Mouse (Mus musculus) telencephalon, adult 2 months (tissue): ENCODE data around the gene Srgap3.

ENCODE experiments used
- DNase-seq: peaks from one replicate; pipeline ENCODE4 v3.0.0-alpha.2; 2011; ENCODE audit warnings: low read depth, low spot score

Gene Srgap3

DNA sequence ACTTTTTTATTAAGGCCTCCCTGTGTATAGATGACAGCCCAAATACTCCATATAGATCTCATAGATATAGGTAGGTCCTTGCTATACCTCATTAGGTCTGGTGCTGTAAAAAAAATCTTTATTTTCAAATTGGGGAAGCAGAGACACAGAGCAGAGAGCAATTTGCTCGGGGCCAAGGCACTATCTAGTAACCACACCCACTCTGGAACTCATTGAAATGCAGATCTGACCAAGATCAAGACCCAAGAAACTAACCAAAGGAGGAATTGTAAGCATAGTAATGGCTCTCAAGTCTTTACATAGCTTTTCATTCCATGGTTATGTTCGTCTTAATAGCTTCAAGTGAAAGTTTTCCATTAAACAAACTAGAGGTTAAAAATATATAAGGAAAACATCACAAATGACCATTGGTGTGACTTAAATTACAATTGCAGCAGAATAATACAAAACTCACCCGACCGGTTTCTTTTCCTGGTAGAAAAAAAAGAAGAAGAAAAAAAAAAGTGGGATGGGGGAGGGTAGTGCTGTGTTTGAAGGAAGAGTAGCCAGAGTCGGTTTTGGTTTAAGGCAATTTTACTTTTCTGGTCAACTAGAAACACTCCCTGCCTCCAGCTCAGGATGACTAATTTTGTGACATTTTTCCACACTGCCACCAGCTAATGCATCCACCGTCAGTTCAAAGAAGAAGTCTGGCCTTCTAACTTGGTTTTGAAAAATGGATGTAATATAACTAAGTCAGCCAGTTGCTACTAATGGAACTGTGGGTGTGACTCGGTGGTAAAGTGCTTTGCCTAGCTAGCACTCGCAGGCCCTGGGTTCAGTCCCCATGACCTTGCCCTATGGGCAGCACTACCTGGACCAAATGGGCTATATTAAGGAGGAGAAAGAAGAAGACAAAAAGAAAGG lies 3.4 kb upstream of the Srgap3 start:
- no peak for DNase-seq

DNA sequence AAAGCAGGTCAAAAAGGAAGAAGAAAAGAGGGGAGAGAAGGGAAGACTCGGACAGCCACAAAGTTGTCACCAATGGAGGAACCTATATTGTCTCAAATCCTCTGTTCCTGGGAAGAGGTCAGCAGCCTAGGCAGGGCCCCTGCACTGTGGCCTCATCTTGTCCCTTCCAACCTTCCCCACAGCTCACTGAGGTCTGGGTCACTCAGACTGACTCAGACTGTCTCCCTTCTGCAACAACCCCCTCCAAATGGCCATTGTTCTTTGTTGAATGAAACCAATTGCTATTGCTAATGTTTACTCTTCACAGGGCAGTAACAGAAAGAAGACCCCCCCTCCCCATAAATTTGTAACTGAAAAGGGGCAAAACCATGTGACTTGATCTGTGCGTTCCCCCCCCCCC lies 2.2 kb upstream of the Srgap3 start:
- DNase-seq, result no peak

DNA sequence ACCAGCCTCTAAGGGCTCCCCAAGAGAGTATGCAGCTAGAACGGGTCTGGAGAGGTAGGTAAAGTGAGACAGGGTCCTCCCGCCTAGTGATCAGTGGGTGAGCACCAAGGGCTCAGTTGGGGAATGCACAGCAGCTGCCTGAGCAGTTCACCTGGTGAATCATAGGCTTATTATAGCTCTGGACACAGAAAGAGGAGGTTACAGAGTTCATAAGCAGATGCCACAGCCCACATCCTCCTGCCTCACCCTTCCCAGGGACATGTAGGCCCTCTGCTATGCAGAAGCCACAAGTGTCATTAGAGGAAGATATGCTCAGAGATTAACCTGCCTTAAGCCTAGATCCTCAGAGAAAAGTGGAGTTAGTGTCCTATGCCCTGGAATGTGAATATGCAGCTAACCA lies 1.4 kb upstream of the Srgap3 start:
- no peak for DNase-seq

DNA sequence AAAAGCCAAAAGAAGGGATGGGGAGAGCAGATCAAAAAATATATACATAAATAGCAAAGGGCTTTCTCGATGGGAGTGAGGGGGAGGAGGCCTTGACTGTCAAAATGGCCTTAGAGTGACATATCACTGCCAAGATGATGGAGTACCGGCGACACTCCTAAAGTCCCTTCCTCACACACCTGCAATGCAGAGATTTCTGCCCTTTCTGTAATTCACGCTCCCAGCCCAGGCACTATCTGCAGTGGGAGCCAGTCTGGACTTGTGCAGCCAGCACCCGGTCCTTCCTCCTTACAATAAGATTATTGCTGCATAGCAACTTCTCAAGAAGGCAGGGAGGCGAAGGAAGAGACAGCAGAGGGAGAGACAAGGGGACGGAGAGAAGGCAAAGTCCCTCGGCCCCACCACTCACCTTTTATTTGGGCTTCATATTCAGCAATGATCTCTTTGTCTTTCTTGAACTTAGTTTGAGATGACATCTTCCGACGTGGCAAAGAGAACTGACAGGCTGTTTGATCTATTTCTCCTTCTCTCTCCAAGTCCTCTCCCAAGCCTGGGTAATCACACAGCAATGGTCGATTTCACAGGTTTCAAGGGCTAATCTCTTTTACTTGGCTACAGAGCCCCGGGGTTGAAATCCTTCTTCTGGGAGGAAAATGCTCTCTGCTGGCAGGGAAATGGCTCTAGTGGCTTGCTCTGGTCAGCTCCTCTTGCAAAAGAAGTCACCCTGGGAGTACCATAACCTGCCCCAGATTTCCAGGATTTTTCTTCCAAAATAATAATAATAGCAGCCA lies 850 bp downstream of the Srgap3 start:
- DNase-seq, result no peak

DNA sequence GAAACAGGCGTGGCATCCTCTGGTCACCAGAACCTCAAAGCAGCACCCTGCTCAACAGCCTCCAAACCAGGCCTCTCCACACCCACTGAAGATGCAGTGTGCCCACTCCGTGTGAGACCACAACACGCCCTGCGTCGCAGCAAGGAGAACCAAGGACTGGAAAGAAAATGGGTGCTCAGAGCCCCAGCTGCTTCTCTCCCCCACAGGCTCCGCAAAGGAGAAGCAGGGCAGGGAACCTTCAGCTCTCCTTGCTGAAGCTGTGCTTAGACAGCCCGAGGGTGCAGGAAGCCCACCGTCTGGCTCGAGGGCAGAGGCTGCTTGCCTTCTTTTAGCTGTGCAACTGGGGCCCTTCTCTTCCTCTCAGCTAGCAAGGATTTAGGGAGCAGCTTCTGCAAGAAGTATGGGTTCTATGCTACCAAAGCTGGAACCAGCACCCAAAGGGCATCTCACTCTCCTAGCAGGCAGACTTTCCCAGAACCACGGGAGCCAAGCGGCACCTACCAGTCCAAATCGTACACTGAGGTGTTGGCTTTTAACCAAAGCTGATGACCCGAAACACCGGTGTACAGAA lies 1.8 kb downstream of the Srgap3 start:
- no peak for DNase-seq

DNA sequence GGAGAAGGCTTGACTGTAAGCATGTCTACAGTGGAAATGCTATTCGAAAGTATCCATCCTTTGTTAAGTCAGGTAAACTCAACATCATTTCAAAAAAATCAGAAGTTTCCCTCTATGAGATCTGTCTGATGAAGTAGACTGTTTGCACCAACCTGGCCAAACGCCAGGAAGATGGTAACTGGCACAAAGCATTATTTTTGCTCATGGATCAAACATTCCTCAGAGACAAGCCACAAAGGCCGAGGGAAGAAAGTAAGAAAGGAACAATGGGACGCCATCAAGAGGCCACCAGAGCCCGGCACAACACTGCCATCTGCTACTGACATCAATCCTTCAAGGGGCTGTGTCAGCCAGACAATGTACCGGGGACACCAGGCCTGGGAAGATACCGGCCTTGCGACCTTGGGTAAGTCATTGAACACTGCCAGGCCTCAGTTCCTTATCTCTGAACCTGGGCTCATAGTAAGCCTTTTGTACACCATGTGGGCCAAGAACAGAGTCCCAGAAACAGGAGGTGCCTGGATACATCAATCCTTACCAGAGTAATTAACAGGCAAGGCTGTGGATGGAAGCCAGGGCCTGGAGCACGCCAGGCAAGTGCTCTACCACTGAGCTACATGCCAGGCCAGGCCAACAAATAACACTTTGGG lies 3.3 kb downstream of the Srgap3 start:
- DNase-seq, result no peak

DNA sequence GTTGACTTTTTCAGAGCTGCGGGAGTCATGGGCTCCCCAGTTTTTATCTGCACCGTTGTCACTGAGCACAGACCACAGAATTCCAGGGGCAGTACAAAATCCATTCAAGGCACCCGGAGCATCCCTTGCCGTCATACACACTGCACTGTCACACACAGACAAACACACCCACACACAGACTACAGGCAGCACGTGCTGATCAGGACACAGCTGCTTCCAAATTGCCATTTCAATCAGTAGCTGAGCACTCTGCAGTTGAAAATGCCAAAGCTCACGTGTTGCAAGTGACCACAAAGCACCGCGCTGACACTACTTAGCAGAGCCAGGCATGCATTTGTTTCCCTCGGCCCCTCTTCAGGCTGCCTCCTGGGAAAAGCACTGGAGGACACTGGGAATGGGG lies 7.8 kb downstream of the Srgap3 start:
- DNase-seq, result no peak

DNA sequence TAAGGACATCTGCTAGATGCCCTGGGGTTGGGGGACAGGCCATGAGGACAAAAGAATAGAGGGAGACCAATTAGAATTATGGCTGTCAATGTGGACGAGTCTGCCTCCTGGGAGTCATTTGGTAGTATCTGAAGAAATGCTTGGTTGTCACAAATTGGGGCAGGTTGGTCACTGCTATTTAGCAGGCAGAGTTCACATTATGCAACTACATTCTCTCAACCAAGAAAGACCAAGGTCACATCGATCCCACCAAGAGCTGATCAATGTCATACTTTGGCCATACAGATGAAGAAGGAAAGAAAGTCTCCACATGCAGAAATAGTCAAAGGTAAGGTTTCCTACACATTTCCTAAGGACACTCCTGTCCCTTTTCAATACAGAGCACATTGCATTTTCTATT lies 9.3 kb downstream of the Srgap3 start:
- DNase-seq, result no peak

DNA sequence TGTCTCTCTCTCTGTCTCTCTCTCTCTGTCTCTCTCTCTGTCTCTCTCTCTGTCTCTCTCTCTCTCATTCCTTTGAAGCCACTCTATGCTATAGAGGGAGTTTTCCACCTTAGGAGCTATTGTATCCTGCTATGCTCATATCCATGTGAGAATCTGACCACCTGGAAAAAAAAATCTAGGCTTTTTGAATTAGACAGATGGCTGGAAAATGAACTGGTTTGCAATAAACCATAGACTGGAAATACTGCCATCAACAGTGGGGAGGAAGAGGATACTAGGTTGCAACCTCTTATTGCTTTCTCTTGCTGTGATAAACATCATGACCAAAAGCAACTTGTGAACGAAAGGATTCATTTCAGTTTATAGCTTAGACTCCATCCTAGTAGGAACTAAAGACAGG lies 12.6 kb downstream of the Srgap3 start:
- no peak for DNase-seq

DNA sequence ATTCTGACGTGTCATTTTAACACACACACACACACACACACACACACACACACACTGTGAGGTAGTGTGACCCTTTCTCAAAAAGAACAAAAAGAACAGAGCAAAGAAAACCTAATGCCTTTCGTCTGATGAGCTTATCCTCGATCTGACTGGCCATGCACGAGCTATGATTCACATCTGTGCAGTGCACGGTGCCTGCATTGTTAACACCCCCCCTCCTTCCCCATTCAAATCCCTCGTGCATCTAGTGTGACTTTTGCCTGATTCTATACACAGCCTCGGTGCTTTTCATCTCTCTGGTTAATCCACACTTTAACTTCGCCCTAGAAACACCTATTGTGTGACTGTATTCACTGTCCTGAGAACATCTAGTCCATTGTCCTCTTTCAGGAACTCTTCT lies 14.5 kb downstream of the Srgap3 start:
- DNase-seq, result no peak

DNA sequence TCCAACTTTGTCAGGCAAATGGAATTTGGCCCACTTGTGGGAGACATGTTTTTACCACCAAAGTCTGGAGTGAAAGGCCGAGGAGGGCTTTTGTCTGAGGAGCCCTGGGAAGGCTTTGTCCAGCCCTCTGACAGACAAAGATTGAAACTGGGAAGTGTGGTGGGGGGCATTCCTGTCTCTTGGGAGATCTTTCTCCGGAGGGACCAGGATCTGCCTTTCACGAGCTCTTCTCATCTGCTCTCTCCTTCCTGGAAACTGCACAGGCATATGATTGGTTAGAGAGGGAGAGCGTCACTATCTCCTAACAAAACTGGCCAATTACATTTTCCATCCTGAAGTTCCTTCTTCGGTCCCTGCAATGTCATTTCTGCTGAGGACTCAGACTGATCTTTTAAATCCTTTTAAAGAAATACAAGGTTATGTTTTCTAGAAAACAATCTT lies 17.0 kb downstream of the Srgap3 start:
- peak; percentile 74 for DNase-seq

DNA sequence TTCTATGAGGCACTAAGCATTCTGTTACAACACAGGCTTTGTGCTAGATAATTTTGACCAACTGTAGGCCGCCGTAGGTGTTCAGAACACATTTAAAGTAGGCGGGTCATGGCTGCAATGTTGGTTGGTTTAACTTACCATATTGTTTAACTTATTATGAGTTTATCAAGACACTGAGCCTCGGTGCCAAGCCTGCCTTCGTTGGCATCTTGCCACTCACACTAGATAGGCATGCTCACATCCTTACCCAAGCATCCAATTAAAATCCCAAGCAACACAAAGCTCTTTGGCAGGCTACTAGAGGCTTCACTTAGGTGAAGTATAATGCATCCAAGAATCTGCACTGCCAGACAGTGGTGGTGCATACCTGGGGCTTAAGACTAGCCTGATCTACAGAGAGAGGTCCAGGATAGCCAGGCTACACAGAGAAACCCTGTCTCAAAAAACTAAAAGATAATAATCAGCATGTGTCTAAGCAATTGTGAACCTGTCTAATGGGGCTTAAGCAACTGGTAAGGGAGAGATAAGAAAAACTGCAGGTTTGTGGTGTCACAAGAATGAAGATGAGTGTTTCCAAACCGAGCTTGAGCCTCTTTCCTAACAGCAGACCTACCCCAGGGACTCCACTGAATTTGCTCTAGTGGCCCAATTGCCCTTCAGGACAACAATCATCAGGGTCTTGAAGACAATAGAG lies 17.6 kb downstream of the Srgap3 start:
- DNase-seq, result peak; percentile 71

DNA sequence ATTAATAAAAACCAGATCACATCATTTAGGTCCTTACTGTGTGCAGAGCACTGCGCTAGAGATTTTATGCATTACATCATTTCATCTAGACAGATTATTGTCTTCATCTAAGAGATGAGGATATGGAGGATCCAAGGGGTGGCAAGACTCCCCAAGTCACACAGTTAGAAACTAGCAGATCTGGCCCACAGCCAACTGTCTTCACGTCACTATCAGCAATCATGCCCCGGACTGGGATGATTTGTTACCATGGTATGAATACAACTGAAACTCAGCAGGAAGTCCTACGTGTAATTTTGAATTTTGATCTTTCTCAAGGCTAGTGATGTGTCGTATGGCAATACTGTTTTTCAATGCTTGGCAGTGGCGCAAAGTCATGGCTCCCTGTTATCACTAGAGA lies 18.2 kb downstream of the Srgap3 start:
- DNase-seq, result no peak

DNA sequence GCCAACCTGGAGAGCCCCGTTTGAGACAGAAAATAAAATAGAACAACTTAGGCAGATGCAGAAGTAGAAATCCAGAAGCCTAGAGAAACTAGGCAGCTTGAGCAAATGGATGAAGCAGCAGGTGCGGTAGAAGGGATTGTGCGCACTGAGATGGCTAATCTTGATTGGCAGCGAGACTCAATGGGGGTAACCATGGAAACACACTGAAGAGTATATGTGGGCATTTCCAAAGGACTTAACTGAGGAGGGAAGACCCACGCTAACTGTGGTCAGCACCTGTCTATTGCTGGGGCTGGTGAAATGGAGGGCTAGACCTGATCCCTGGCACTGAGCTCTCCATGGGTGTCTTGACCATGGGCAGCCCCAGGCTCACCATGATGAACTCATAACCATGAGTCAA lies 19.7 kb downstream of the Srgap3 start:
- no peak for DNase-seq

DNA sequence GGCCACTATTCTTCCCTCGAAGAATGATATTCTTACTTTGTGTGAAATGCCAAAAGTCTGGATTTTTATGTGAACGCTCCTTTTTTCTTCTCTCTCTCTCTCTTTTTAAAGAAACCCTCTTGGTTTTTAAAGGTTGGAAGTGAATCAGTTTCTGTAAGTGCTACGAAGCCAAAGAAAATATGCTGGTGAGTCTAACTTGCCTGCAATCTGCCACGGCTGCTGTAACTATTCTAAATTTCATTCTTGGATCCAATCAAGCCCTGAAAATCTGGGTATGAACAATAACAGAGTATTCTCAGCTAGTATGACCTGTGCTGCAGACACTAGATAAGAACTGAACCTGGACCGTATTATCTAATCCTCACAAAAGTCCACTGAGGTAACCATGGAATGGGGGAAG lies 21.1 kb downstream of the Srgap3 start:
- peak; percentile 63 for DNase-seq

DNA sequence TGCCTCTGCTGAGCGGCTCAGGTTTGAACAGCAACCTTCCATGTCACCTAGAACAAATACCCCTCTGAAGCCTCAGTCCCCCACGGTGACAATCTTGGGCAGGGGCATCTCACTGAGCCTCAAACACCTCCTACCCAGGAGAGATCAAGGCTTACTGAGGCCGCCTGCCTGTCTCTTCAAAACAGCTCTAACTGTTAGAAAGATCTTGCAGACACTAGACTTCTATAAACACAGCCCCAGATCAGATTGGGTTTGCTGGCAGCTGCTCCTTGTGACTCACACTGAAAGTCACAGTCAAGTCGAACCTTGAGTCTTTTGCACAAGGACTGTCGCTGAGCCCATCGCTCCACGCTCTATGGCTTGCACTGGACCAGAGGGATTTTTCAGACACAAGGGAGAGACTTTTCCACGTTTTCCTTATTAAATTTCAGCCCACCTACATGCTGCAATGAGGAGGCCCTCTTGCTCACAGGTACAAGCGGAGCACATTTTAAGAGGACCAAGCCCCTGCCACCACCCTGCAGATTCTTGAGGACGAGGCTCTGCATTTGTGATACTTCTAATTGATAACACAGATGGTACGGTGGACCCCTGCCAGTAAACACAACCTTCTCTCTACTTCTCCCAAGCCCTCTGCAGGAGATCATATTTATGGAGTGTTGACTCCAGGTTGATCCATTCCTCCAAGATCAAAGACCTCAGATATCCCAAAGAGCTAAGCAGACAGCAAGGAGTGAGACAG lies 21.7 kb downstream of the Srgap3 start:
- DNase-seq, result peak; percentile 71

DNA sequence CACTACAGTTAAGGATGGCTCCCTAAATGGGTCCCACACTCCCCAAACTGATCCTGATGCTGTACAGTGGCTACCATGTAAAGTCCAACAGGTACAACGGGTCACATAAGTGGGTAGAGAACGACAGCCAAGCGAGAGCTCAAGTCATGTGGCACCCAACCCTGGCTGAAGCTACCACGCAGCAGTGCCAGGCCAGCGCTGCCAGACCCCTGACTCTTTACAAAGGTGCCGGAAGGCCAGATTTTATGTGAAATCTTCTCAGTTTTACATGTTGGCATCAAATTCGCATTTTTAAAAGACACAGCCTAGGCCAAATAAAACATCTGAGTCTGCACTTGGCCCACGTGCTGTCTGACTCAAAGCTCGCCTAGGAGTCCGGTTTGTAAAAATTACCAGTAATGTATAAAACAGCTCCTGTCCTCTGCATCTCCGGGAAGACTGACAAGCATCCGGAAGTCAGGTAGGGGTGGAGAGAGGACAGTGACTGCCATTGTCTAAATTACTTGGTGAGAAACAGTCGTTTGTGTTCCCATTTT lies 22.4 kb downstream of the Srgap3 start:
- no peak for DNase-seq

DNA sequence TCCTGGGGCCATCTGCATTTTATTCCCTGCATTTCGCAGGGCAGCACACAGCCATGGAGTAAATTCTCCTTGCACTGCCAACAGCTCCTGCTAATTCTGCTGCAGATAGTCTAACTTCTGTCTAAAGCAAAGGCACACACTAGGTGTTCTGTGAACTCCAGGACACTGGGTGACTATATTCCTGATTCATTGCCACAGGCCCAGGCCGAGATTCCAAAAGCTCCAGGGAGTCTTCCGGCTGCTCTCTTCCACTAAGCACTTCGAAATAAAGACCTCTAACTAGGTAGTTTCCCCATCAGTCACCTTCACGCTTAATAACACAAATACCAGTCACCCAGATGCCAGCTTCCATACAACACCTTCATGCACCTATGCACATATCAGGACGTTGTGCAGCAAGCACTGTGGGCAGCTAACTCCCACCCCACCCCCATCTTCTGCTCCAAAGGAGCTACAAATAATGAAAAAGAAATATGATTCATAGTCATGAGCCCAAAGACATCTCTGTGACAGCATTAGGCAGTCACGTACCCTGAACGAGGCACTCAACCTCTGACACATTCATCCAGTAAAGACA lies 26.4 kb downstream of the Srgap3 start:
- DNase-seq, result no peak

DNA sequence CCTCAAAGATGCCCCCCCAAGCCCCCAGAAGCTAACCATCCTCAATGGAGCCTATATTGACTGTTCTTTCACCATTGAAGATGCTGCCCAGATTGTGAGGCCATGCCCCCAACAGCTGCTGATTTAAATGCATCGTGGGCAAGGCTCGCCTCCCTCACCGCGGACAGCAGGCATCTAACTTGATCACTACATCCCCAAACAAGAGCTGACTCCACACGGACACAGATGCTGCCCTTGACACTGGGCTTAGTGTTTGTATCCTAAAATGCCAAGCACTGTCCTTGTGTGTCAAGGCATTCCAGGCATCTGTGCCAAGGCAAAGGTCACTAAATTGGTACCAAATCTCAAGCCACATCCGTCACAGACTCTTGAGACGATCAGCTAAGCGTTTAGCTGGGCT lies 29.3 kb downstream of the Srgap3 start:
- DNase-seq, result no peak

DNA sequence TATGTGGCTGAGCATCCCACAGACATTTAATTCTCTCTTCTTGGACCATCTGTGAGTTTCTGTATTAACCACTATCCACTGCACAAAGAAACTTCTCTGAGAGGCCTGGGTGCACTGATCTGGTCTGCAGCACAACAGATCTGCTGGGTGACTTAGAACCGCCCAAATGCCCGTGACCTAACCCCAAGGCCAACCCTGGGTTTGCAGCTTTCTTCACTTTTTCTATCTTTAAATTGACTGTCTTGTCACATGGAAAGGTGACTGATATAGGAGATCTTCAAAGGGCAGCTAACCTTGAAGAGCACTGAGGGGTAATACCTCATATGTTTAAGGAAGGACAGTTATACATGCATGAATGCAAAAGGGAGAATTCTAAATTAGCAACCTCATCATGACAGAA lies 30.8 kb downstream of the Srgap3 start:
- DNase-seq, result no peak
